Mouse (Mus musculus) embryonic facial prominence, embryonic 11.5 days (tissue): ENCODE results near the gene Cs. TPM values are rescaled to one million over a fixed set of nuclear protein-coding genes. Genes with fewer than 3 reads are reported as not detected.

Source experiments
- ATAC-seq: fragments of 200-750 bp; cut with Nextera tagmentation; replicated peaks from 2 replicates; pipeline ENCODE4 v1.8.0; 2017; ENCODE audit warnings: low read depth; ENCODE audit not compliant: insufficient number of reproducible peaks, low FRiP score, low TSS enrichment
- DNase-seq: peaks from one replicate; pipeline ENCODE4 v3.0.0-alpha.2; 2015; ENCODE audit warnings: low spot score
- H3K27ac ChIP-seq: fragments of 300-500 bp; sonication (generic); replicated peaks from 2 replicates; pipeline ENCODE4 v1.5.1; 2014; ENCODE audit warnings: mild to moderate bottlenecking, low read depth, low read length, control low read depth
- H3K27me3 ChIP-seq: fragments of 300-500 bp; sonication (generic); 2 replicates; pipeline ENCODE4 v1.6.1; 2014; ENCODE audit warnings: mild to moderate bottlenecking, low read length, moderate library complexity, mixed read lengths; ENCODE audit not compliant: control insufficient read depth, insufficient read depth
- H3K36me3 ChIP-seq: fragments of 300-500 bp; sonication (generic); replicated peaks from 2 replicates; pipeline ENCODE4 v1.6.1; 2014; ENCODE audit warnings: low read depth, mild to moderate bottlenecking, low read length, moderate library complexity, mixed read lengths; ENCODE audit not compliant: control insufficient read depth, insufficient read depth
- H3K4me1 ChIP-seq: fragments of 300-500 bp; sonication (generic); 2 replicates; pipeline ENCODE4 v1.6.1; 2014; ENCODE audit warnings: low read length, mixed read lengths; ENCODE audit not compliant: control insufficient read depth, insufficient read depth
- H3K4me2 ChIP-seq: fragments of 300-500 bp; sonication (generic); 2 replicates; pipeline ENCODE4 v1.6.1; 2014; ENCODE audit warnings: low read depth, mild to moderate bottlenecking, control low read depth, low read length, moderate library complexity
- H3K4me3 ChIP-seq: fragments of 300-500 bp; sonication (generic); 2 replicates; pipeline ENCODE4 v1.5.1; 2014; ENCODE audit warnings: low read depth, low read length, control low read depth
- H3K9ac ChIP-seq: fragments of 300-500 bp; sonication (generic); replicated peaks from 2 replicates; pipeline ENCODE4 v1.6.1; 2014; ENCODE audit warnings: mild to moderate bottlenecking, control low read depth, low read length
- H3K9me3 ChIP-seq: fragments of 300-500 bp; sonication (generic); replicated peaks from 2 replicates; pipeline ENCODE4 v1.6.1; 2016; ENCODE audit warnings: mild to moderate bottlenecking, low read length, inconsistent platforms, mixed read lengths; ENCODE audit not compliant: control insufficient read depth
- WGBS: fragments of 180-500 bp; shearing (Covaris S2); extraction: QIAGEN DNeasy Blood & Tissue Kit; methylation state at CpG from one replicate; pipeline ENCODE4 v1.1.7; 2014; 5-methylcytosine and 5-hydroxymethylcytosine counted together
- polyA plus RNA-seq: library from polyadenylated mRNA; unstranded; fragments of >200 nt; fragmentation: Nextera tagmentation; extraction: Ambion mirVana; gene quantifications from 2 replicates; pipeline ENCODE4 v1.2.1, GENCODE M21; 2014

The Cs gene
- polyA plus RNA-seq, 1 experiment from 2014 or later: 246 TPM

DNA sequence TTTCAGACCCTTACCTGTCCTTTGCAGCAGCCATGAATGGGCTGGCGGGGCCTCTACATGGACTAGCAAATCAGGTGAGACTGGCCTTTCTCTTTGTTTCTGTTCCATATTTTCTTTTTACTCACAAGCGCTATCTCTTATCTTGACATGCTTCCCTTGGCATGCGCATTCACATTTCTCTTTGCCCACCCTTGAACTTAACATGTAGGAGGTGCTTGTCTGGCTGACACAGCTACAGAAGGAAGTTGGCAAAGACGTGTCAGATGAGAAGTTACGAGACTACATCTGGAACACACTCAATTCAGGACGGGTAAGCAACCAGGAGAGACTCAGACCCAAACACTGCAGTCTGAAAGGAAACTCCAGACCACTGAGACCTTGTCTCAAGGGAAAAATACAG is 21.7 kb downstream of the Cs start:
- no peaks in the 10 kb centered on the region for H3K27me3 ChIP-seq
- no peaks in the 10 kb centered on the region for H3K9me3 ChIP-seq
- no peaks in the 10 kb centered on the region for H3K4me1 ChIP-seq
- 92% methylated on average over 6 of the region's 6 CpGs for WGBS
- H3K27ac ChIP-seq: no peak overlapping the region
- ATAC-seq: no peak
- H3K9ac ChIP-seq: no peak overlapping the region
- peaks cover 14% of the 10 kb centered on the region for H3K36me3 ChIP-seq
- DNase-seq: no peak
- H3K4me2 ChIP-seq: no peak overlapping the region
- H3K4me3 ChIP-seq: no peak overlapping the region

DNA sequence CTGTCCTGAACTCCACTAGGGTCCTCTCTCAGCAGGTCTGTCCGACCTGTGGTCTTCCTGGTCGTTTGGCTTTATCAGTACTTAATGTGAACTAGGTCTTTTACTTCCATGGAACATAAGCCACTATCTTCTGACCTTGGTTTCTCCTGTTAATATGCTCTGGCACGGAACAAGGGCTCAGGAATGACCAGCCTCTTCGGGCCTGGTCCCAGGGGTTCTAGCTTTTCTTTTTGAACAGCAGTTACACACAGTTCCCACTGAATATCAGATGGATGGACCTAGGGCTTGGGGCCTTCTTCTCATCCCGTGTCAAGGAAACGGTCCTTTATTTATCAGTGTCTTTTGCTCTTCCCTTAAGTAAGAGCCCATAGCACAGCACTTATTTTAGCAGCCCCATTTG is 24.3 kb downstream of the Cs start:
- ATAC-seq: no peak
- 95% methylated on average over 6 of the region's 6 CpGs for WGBS
- H3K27ac ChIP-seq: no peak overlapping the region
- no peaks in the 10 kb centered on the region for H3K9me3 ChIP-seq
- H3K4me2 ChIP-seq: no peak overlapping the region
- no peak overlapping the region for H3K4me3 ChIP-seq
- H3K27me3 ChIP-seq: no peaks in the 10 kb centered on the region
- H3K4me1 ChIP-seq: no peaks in the 10 kb centered on the region
- H3K9ac ChIP-seq: no peak overlapping the region
- peaks cover 13% of the 10 kb centered on the region for H3K36me3 ChIP-seq
- no peak for DNase-seq

DNA sequence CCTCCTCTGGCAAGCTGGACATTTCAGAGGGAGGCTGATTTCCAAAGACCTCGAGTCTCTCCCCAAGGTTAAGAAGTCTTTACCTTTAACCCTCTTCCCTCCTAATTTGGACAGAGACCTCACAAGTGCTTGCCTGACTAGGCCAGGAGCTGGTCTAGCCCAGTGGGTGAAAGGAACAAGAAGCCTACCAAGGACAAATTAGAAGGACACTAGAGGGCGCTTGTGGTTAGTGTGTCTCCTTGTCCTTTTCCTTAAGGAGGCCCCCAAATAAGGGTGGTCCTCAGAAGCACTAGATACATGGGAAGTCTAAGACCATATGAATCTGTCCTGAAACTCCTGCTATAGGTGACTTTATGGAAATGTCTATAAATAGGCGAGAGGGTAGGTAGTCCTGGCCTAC is 25.0 kb downstream of the Cs start:
- no peak for ATAC-seq
- Histone ChIP-seq H3K4me2 (no peak overlapping the region), H3K27ac (no peak overlapping the region), H3K4me1 (no peaks in the 10 kb centered on the region), H3K27me3 (no peaks in the 10 kb centered on the region), H3K9ac (no peak overlapping the region), H3K36me3 (peaks cover 13% of the 10 kb centered on the region), H3K9me3 (no peaks in the 10 kb centered on the region), H3K4me3 (no peak overlapping the region)
- peak; percentile 81 for DNase-seq
- 53% methylated on average over 3 of the region's 3 CpGs for WGBS

DNA sequence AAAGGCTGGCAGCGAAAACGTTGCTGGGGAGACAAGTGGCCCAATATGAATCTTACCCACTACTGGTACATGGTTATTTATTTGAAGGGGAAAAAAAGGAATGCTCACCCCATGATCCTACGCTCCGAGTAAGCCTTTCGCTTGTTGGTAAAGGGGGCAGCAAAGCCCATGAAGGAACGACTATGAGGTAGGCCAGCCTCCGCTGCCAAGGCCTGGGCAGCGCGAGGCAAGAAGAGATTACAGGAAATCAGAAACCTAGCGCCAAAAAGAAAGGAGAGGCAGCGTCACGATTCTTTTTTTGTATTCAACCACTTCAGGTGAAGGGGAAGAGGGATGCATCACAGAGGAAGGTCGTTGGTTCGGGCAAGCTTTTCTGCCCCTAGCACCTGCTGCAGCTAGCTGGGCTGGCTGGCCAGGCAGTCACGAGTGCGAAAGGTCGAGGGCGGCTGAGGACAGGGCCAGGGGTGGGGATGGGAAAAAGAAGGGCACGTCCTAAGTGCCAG is 30.4 kb downstream of the Cs start:
- 18% methylated on average over 19 of the region's 19 CpGs for WGBS
- Histone ChIP-seq H3K4me3 (peak overlapping the region; percentile 72), H3K4me2 (peak overlapping the region; percentile 80), H3K27ac (no peak overlapping the region), H3K4me1 (no peaks in the 10 kb centered on the region), H3K36me3 (peaks cover 3% of the 10 kb centered on the region; the same call in 1 of the 2 replicates), H3K27me3 (no peaks in the 10 kb centered on the region), H3K9me3 (no peaks in the 10 kb centered on the region), H3K9ac (peak overlapping the region; percentile 68)
- no peak for DNase-seq
- no peak for ATAC-seq

DNA sequence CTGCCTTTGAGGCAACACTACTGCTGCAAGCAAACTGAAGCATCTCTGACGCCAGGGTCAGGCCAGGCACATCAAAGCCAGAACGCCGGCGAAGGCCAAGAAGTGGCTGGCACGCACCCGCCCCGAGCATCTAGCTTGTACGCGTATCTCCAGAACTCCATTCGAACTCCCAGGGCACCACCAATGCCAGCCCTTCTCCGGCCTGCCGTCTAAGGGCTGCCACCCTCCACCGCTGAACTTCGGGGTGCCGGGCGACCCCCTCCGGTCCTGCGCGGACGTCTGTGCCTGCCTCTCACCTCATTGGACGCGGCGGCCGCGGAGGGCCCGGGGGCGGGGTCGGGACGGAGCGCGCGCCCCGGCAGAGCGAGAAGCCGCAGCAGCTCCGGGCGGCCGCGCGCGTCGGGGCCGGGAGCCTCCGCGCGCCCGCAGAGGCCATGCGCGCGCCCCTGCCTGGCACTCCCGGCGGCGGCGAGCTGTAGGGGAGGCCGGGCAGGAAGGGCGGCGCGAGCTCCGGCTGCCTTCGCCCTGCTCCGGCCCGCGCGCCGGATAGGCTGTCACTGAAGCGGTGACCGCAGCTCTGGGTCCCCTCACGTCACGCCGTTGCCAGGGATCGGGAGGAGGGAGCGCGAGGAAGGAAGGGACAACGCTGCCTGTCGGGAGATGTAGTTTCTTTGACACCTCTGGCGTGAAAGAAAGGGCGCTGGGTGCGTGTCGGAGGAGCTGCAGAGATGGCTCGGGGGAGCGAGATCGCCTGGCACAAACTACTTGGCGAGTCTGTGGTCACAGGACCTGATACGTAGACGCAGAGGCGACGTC is 31.1 kb downstream of the Cs start, which contains the start of gene Coq10a:
Coq10a (minus strand) TSS at position 596 of the 816 bp plus-strand sequence.
- DNase-seq: peak; percentile 90
- WGBS: under 1% methylated on average over 66 of the region's 87 CpGs
- peak within 1 kb of the TSS; percentile 72 for H3K4me3 ChIP-seq
- H3K9me3 ChIP-seq: no peaks in the 10 kb centered on the region
- peak within 1 kb of the TSS; percentile 80 for H3K4me2 ChIP-seq
- H3K27me3 ChIP-seq: no peaks in the 10 kb centered on the region
- H3K27ac ChIP-seq: peak within 1 kb of the TSS; percentile 91
- H3K4me1 ChIP-seq: no peaks in the 10 kb centered on the region
- peak; percentile 98 for ATAC-seq
- H3K36me3 ChIP-seq: peaks cover 3% of the 10 kb centered on the region; the same call in 1 of the 2 replicates
- peak within 1 kb of the TSS; percentile 68 for H3K9ac ChIP-seq

DNA sequence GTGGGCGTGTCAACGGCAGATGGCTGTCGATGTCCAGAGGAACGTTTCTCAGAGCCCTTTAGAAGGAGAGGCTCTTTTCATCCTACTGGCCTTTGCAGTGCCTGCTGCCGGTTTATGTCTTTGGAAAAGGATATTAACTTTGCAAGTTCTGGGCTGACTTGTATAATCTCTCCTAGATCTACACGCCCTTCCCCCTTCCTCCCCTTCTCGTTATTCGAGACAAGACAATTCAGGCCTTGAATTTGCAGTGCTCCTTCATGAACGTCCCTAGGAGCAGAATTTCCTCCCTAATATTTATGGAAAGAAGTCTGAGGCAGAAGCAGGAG is 31.6 kb downstream of the Cs start:
- Histone ChIP-seq H3K36me3 (peaks cover 3% of the 10 kb centered on the region; the same call in 1 of the 2 replicates), H3K9ac (peak overlapping the region; percentile 68), H3K9me3 (no peaks in the 10 kb centered on the region), H3K4me1 (no peaks in the 10 kb centered on the region), H3K27ac (peak overlapping the region; percentile 91), H3K4me3 (peak overlapping the region; percentile 72), H3K4me2 (peak overlapping the region; percentile 80), H3K27me3 (no peaks in the 10 kb centered on the region)
- ATAC-seq (no peak; the same call in 1 of the 2 replicates), DNase-seq (no peak)
- 7% methylated on average over 9 of the region's 9 CpGs for WGBS

DNA sequence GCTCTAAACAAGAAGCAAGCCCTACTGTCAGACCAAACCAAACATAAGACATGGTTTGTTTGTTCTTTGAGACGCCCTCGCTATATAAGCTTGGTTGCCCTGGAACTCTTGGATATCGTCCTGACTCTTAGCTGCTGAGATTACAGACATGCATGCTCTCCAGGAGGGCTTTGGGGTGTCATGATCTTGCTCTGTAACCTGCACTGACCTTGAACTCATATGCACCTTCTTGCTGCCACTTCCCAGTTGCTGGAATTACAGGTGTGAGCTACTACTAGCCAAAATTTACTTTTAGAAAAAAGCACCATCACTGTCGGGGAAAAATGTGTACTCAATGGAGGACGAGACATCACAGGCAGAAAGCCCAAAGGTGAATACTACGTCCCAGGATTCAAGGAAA is 32.1 kb downstream of the Cs start:
- Histone ChIP-seq H3K9me3 (no peaks in the 10 kb centered on the region), H3K4me3 (peak overlapping the region; percentile 72), H3K4me2 (peak overlapping the region; percentile 80), H3K36me3 (no peaks in the 10 kb centered on the region), H3K27ac (peak overlapping the region; percentile 91; the same call in 1 of the 2 replicates), H3K27me3 (no peaks in the 10 kb centered on the region), H3K9ac (peak overlapping the region; percentile 68; the same call in 1 of the 2 replicates), H3K4me1 (no peaks in the 10 kb centered on the region)
- no peak for DNase-seq
- ATAC-seq: no peak
- 77% methylated on average over 6 of the region's 6 CpGs for WGBS

DNA sequence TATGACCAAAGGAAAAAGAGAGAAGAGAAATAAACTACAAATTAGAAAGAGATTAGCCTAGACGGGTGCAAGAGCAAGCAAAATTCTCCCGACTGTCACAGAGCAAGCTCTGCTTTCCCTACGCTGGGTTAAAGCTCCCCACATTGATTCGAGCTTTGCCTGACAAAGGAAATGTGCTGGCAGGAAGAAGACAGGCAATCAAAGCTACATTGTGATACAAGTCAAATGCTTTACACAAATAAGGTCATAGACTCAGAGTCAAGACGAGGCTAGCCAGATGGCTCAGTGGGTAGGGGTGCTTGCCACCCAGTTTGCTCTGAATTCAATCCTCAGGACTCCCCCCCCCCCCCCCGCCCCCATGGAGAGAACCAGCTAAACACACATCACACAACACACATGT is 32.5 kb downstream of the Cs start:
- 70% methylated on average over 6 of the region's 6 CpGs for WGBS
- no peaks in the 10 kb centered on the region for H3K36me3 ChIP-seq
- no peak overlapping the region for H3K4me3 ChIP-seq
- H3K4me1 ChIP-seq: no peaks in the 10 kb centered on the region
- H3K9ac ChIP-seq: no peak overlapping the region
- no peaks in the 10 kb centered on the region for H3K9me3 ChIP-seq
- no peaks in the 10 kb centered on the region for H3K27me3 ChIP-seq
- DNase-seq: no peak
- no peak overlapping the region for H3K27ac ChIP-seq
- H3K4me2 ChIP-seq: no peak overlapping the region
- ATAC-seq: no peak
